Mouse (Mus musculus) liver, embryonic 14.5 days (tissue): ENCODE results near the gene Rab3gap2. TPM values are rescaled to one million over a fixed set of nuclear protein-coding genes. Genes with fewer than 3 reads are reported as not detected.

Source experiments
- ATAC-seq: fragments of 200-750 bp; cut with Nextera tagmentation; 2 replicates; pipeline ENCODE4 v1.8.0; 2017; ENCODE audit warnings: moderate number of reproducible peaks, mild to moderate bottlenecking, moderate library complexity; ENCODE audit not compliant: insufficient read depth
- DNase-seq, 3 experiments: peaks; one replicate each; pipeline ENCODE4 v3.0.0-alpha.2; 2012 to 2013; ENCODE audit warnings: low read depth in 3 of 3, low spot score in 3 of 3
- H3K27ac ChIP-seq: fragments of 300-500 bp; sonication (generic); 2 replicates; pipeline ENCODE4 v1.5.1; 2014; ENCODE audit warnings: moderate library complexity, mild to moderate bottlenecking, control low read depth, inconsistent platforms
- H3K27me3 ChIP-seq: fragments of 300-500 bp; sonication (generic); 2 replicates; pipeline ENCODE4 v1.6.1; 2014; ENCODE audit warnings: mild to moderate bottlenecking, low read length, moderate library complexity; ENCODE audit not compliant: control insufficient read depth, insufficient read depth
- H3K36me3 ChIP-seq: fragments of 300-500 bp; sonication (generic); replicated peaks from 2 replicates; pipeline ENCODE4 v1.6.1; 2014; ENCODE audit warnings: low read depth; ENCODE audit not compliant: control insufficient read depth, insufficient read depth
- H3K4me1 ChIP-seq, 2 experiments: fragments of 200-500 bp in 1 of 2; fragments of 300-500 bp in 1 of 2; sonication (generic) in 1 of 2; replicated peaks; 2 replicates each; pipeline ENCODE4 v1.6.1; 2012 to 2014; ENCODE audit warnings: antibody characterized with exemption in 1 of 2, inconsistent platforms in 1 of 2, low read length in 1 of 2; ENCODE audit not compliant: control insufficient read depth in 2 of 2, insufficient read depth in 2 of 2
- H3K4me2 ChIP-seq: fragments of 300-500 bp; sonication (generic); 2 replicates; pipeline ENCODE4 v1.6.1; 2014; ENCODE audit warnings: low read depth, mild to moderate bottlenecking, control low read depth, moderate library complexity
- H3K4me3 ChIP-seq, 2 experiments: fragments of 200-500 bp in 1 of 2; fragments of 300-500 bp in 1 of 2; sonication (generic) in 1 of 2; 2 replicates each; pipeline ENCODE4 v1.5.1; 2012 to 2014; ENCODE audit warnings: low read depth in 2 of 2, low read length in 2 of 2, mild to moderate bottlenecking in 2 of 2, control low read depth in 1 of 2, inconsistent platforms in 1 of 2, moderate library complexity in 1 of 2; ENCODE audit not compliant: insufficient read depth in 1 of 2
- H3K9ac ChIP-seq: fragments of 300-500 bp; sonication (generic); replicated peaks from 2 replicates; pipeline ENCODE4 v1.6.1; 2014; ENCODE audit warnings: mild to moderate bottlenecking, control low read depth, moderate library complexity
- H3K9me3 ChIP-seq: fragments of 300-500 bp; sonication (generic); 2 replicates; pipeline ENCODE4 v1.6.1; 2016; ENCODE audit warnings: low read length, mixed read lengths; ENCODE audit not compliant: control insufficient read depth
- CTCF ChIP-seq: IDR thresholded peaks from 2 replicates; pipeline ENCODE4 v1.5.1; 2016; ENCODE audit warnings: antibody characterized with exemption, low read depth, control low read depth
- EP300 ChIP-seq: IDR thresholded peaks from 2 replicates; pipeline ENCODE4 v1.6.1; 2016; ENCODE audit warnings: antibody characterized with exemption, low read depth
- WGBS: fragments of 180-500 bp; shearing (Covaris S2); extraction: QIAGEN DNeasy Blood & Tissue Kit; methylation state at CpG from one replicate; pipeline ENCODE4 v1.1.7; 2014; ENCODE audit not compliant: insufficient replicate concordance; 5-methylcytosine and 5-hydroxymethylcytosine counted together
- polyA plus RNA-seq, 2 experiments: library from polyadenylated mRNA; depleted of rRNA in 1 of 2; stranded (reverse) in 1 of 2; unstranded in 1 of 2; fragments of >200 nt; fragmentation: Nextera tagmentation in 1 of 2; extraction: Ambion mirVana in 1 of 2; gene quantifications; 2 replicates each; pipeline versions ENCODE4 v1.2.1 to v1.2.3; 2012 to 2014

Gene Rab3gap2
- polyA plus RNA-seq, 2 experiments: 9.6 to 10.2 TPM

DNA sequence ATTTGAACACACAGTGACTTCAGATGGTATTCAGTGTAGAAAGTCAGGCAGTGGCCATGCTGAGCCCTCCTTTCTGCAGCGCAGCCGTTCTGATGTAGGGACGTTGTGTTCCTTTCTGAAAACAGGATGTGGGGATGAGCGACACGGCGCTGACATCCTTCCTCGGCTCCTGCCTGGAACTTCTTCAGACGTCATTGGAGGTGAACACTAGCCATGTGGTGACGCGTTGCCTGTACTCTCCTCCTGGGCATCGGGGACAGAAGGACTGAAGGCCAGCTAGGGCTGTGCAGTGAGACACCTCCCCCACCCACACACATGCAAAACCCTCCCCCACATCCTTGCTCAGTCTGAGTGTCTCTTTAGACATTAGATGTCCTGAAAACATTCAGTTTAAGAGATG is 73.1 kb downstream of the Rab3gap2 start:
- Histone ChIP-seq H3K27ac (no peak overlapping the region), H3K4me2 (no peak overlapping the region), H3K9me3 (no peaks in the 10 kb centered on the region), H3K4me3 (no peak overlapping the region), H3K4me1 (no peaks in the 10 kb centered on the region), H3K36me3 (peaks cover 23% of the 10 kb centered on the region), H3K9ac (no peak overlapping the region), H3K27me3 (no peaks in the 10 kb centered on the region)
- WGBS: 69% methylated on average over 11 of the region's 11 CpGs
- DNase-seq (no peak), ATAC-seq (no peak)
- TF ChIP-seq EP300: no peak
- TF ChIP-seq CTCF: no peak

- H3K4me3 ChIP-seq: no peak overlapping the region
- H3K27ac ChIP-seq: no peak overlapping the region
- H3K27me3 ChIP-seq: no peaks in the 10 kb centered on the region
- DNase-seq (no peak), ATAC-seq (no peak)
- H3K9ac ChIP-seq: no peak overlapping the region
- no peak overlapping the region for H3K4me2 ChIP-seq
- peaks cover 27% of the 10 kb centered on the region for H3K36me3 ChIP-seq
- 67% methylated on average over 9 of the region's 9 CpGs for whole genome bisulfite sequencing
- H3K4me1 ChIP-seq: no peaks in the 10 kb centered on the region
- TF ChIP-seq EP300 (no peak), CTCF (no peak)
- H3K9me3 ChIP-seq: no peaks in the 10 kb centered on the region
Observed at GRCm38 (mm10) chr1:185279288-185279687, 75.4 kb downstream of the Rab3gap2 start.

GRCm38 (mm10) chr1:185280616-185281015 is 76.7 kb downstream of the Rab3gap2 start:
- no peak overlapping the region for H3K27ac ChIP-seq
- DNase-seq (no peak), ATAC-seq (no peak)
- WGBS: 83% methylated on average over 4 of the region's 4 CpGs
- TF ChIP-seq EP300: no peak
- no peak for TF ChIP-seq CTCF
- no peaks in the 10 kb centered on the region for H3K27me3 ChIP-seq
- no peak overlapping the region for H3K4me3 ChIP-seq
- H3K4me2 ChIP-seq: no peak overlapping the region
- H3K9me3 ChIP-seq: no peaks in the 10 kb centered on the region
- H3K4me1 ChIP-seq: no peaks in the 10 kb centered on the region
- no peak overlapping the region for H3K9ac ChIP-seq
- H3K36me3 ChIP-seq: peaks cover 33% of the 10 kb centered on the region

DNA sequence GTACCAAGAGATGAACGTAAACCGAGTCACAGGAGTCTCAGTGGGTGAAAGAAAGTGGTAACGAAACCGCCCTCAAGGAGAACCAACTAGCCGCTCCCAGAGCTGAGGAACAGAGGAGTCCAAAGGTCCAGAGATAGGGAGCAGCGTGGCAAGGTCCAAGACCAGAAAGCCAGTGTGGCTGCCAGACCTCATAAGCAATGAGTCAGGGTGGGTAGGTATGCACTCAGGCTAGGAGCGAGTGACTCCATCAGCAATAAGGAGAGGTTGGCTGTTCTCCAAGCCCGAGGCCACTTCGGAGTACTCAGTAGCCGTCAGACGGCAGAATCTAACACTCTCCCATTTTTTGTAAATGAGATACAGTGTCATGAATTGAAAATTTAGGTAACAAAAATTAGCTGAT is 78.9 kb downstream of the Rab3gap2 start:
- DNase-seq: no peak

GRCm38 (mm10) chr1:185283247-185283646 is 79.3 kb downstream of the Rab3gap2 start:
- DNase-seq (no peak), ATAC-seq (no peak)
- Histone ChIP-seq H3K4me2 (no peak overlapping the region), H3K4me1 (no peaks in the 10 kb centered on the region), H3K4me3 (no peak overlapping the region), H3K9me3 (no peaks in the 10 kb centered on the region), H3K27ac (no peak overlapping the region), H3K9ac (no peak overlapping the region), H3K27me3 (no peaks in the 10 kb centered on the region), H3K36me3 (peaks cover 34% of the 10 kb centered on the region)
- TF ChIP-seq EP300 (no peak), CTCF (no peak)
- 89% methylated on average over 15 of the region's 15 CpGs for WGBS

More for the DNA sequence above, 78.9 kb downstream of the Rab3gap2 start:
- no peak for ATAC-seq
- Histone ChIP-seq H3K4me2 (no peak overlapping the region), H3K27ac (no peak overlapping the region), H3K9me3 (no peaks in the 10 kb centered on the region), H3K4me1 (no peaks in the 10 kb centered on the region), H3K27me3 (no peaks in the 10 kb centered on the region), H3K36me3 (peaks cover 35% of the 10 kb centered on the region), H3K9ac (no peak overlapping the region), H3K4me3 (no peak overlapping the region)
- 87% methylated on average over 11 of the region's 11 CpGs for WGBS
- TF ChIP-seq CTCF (no peak), EP300 (no peak)

GRCm38 (mm10) chr1:185284740-185285139 is 80.8 kb downstream of the Rab3gap2 start:
- Histone ChIP-seq H3K9me3 (no peaks in the 10 kb centered on the region), H3K27ac (no peak overlapping the region), H3K4me3 (no peak overlapping the region), H3K4me2 (no peak overlapping the region), H3K9ac (no peak overlapping the region), H3K27me3 (no peaks in the 10 kb centered on the region), H3K4me1 (no peaks in the 10 kb centered on the region), H3K36me3 (peaks cover 31% of the 10 kb centered on the region)
- 76% methylated on average over 4 of the region's 4 CpGs for WGBS
- ATAC-seq (no peak), DNase-seq (no peak)
- TF ChIP-seq EP300 (no peak), CTCF (no peak)
